Mouse (Mus musculus): ENCODE results near the gene Ltbp3.

Gene Ltbp3

DNA sequence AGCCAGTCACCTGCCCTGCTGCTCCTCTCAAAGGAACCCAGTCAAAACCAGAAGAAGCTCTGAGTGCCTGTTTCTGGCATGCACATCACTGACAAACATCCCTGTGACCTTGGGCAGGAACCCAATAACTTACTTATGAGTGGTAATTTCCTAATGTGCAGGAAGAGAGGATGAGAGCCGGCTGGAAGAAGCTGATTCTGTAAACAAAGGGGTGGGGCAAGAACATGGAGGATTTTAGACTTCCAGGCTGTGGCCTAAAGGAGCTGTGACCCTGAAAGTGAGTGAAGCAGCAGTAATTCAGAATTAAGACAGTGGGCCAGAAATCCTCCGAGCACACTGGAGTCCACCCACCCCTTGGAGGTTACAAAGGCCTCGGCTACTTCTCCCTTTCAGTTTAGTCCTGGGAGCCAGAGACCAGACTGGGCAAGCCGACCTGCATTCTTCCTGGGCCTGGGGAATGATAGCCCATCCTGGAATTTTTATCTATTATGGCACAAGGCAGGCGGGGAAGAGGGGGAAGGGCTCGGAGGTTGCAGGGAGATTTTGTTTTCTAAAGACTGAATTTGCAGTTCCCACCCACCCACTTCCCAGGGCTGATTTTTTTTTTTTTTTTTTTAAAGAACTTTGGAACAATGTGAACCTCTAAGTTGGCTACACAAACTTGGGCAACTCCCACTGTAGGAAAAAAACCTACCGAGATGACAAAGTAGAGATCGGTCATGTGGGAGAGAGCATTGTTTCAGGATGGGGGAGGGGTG lies 65.5 kb downstream of the Ltbp3 start:
- no peak for DNase-seq (ENCODE audit: low spot score in 2 of 2)

DNA sequence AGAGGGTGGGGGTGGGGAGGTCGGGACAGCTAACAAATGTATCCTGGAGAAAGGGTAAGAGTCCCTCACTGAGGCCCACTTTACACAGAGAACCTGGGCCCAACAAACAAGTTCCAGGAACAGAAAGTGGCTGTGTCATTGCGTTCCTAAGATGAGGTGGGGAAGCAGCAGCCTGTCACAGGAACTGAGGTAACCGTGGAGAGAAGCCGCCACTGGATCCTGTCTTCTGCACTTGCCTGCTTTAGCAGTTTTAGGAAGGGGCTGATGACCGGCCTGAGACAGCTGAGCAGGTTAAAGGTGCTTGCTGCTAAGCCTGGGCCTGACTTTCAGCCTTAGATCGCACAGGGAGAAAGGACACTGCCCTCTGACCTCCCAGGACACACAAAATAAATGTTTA lies 66.1 kb downstream of the Ltbp3 start:
- no peak for DNase-seq (ENCODE audit: low spot score in 2 of 2)

DNA sequence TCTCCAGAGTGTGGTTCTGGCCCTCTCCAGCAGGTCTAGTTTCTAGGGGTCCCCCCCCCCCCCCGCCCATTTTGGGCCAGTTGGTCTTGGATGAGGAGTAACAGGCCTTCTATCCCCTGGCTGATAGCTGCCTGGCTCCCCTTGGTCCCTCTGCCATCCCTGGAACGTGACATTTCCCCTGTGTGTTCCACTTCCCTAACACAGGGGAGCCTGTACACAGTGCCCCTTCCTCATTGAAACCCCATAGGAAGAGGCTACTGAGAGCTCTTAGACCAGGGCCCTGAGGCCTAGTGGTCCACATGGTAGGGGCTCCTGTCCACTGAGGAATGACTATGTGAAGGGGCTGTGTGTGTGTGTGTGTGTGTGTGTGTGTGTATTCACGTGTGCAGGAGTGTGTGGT lies 67.0 kb downstream of the Ltbp3 start:
- DNase-seq (ENCODE audit: low spot score in 2 of 2) = no peak

All from right cerebral cortex, postnatal 36 days (tissue).